Mouse (Mus musculus) limb, embryonic 10.5 days (tissue): Measurements from ENCODE around the gene Atp23. TPM values are rescaled to one million over a fixed set of nuclear protein-coding genes. Genes with fewer than 3 reads are reported as not detected.

ENCODE experiments used
- DNase-seq: peaks from one replicate; pipeline ENCODE4 v3.0.0-alpha.2; 2017; ENCODE audit warnings: low spot score
- H3K27ac ChIP-seq: fragments of 300-500 bp; sonication (generic); 2 replicates; pipeline ENCODE4 v1.5.1; 2016; ENCODE audit warnings: mild to moderate bottlenecking
- H3K27me3 ChIP-seq: fragments of 300-500 bp; sonication (generic); 2 replicates; pipeline ENCODE4 v1.6.1; 2016; ENCODE audit warnings: low read depth, mild to moderate bottlenecking; ENCODE audit not compliant: poor library complexity, severe bottlenecking
- H3K36me3 ChIP-seq: fragments of 300-500 bp; sonication (generic); 2 replicates; pipeline ENCODE4 v1.6.1; 2016; ENCODE audit warnings: mild to moderate bottlenecking, moderate library complexity
- H3K4me1 ChIP-seq: fragments of 300-500 bp; sonication (generic); 2 replicates; pipeline ENCODE4 v1.6.1; 2016
- H3K4me3 ChIP-seq: fragments of 300-500 bp; sonication (generic); 2 replicates; pipeline ENCODE4 v1.5.1; 2016; ENCODE audit warnings: mild to moderate bottlenecking, moderate library complexity
- H3K9me3 ChIP-seq: fragments of 300-500 bp; sonication (generic); replicated peaks from 2 replicates; pipeline ENCODE4 v1.6.1; 2016; ENCODE audit warnings: mild to moderate bottlenecking
- WGBS: fragments of 180-500 bp; shearing (Covaris S2); methylation state at CpG from one replicate; pipeline ENCODE4 v1.1.7; 2016; 5-methylcytosine and 5-hydroxymethylcytosine counted together
- polyA plus RNA-seq: library from polyadenylated mRNA; unstranded; fragments of >200 nt; fragmentation: Nextera tagmentation; extraction: Ambion mirVana; gene quantifications from 2 replicates; pipeline ENCODE4 v1.2.1, GENCODE M21; 2016

Atp23 gene
- polyA plus RNA-seq, 1 experiment from 2014 or later: 19.3 TPM

GRCm38 (mm10) chr10:126928819-126929206, 27.7 kb upstream of the Atp23 start:
- H3K4me1 ChIP-seq: peaks cover 52% of the 10 kb centered on the region
- DNase-seq: no peak
- H3K27me3 ChIP-seq: peaks cover 40% of the 10 kb centered on the region
- no peaks in the 10 kb centered on the region for H3K36me3 ChIP-seq
- H3K4me3 ChIP-seq: peak overlapping the region; percentile 70
- peak overlapping the region; percentile 90 for H3K27ac ChIP-seq
- H3K9me3 ChIP-seq: no peaks in the 10 kb centered on the region
- 34% methylated on average over 12 of the region's 12 CpGs for WGBS

- Histone ChIP-seq H3K9me3 (no peaks in the 10 kb centered on the region), H3K4me3 (peak overlapping the region; percentile 70), H3K27ac (peak overlapping the region; percentile 90), H3K27me3 (peaks cover 40% of the 10 kb centered on the region), H3K36me3 (no peaks in the 10 kb centered on the region), H3K4me1 (peaks cover 52% of the 10 kb centered on the region)
- DNase-seq: peak; percentile 84
- under 1% methylated on average over 39 of the region's 39 CpGs for WGBS
Observed at GRCm38 (mm10) chr10:126928011-126928818, 27.1 kb upstream of the Atp23 start.

- peaks cover 40% of the 10 kb centered on the region for H3K27me3 ChIP-seq
- 16% methylated on average over 11 of the region's 11 CpGs for WGBS
- peaks cover 52% of the 10 kb centered on the region for H3K4me1 ChIP-seq
Observed at GRCm38 (mm10) chr10:126927101-126927961, 26.2 kb upstream of the Atp23 start.

GRCm38 (mm10) chr10:126925391-126925790, 24.2 kb upstream of the Atp23 start:
- H3K36me3 ChIP-seq: no peaks in the 10 kb centered on the region
- DNase-seq: no peak
- H3K4me1 ChIP-seq: peaks cover 39% of the 10 kb centered on the region
- H3K9me3 ChIP-seq: no peaks in the 10 kb centered on the region
- H3K4me3 ChIP-seq: no peak overlapping the region
- peaks cover 40% of the 10 kb centered on the region for H3K27me3 ChIP-seq
- no peak overlapping the region for H3K27ac ChIP-seq

More at GRCm38 (mm10) chr10:126927101-126927961, 26.2 kb upstream of the Atp23 start:
- peak overlapping the region; percentile 90 for H3K27ac ChIP-seq
- no peaks in the 10 kb centered on the region for H3K9me3 ChIP-seq
- peak overlapping the region; percentile 70 for H3K4me3 ChIP-seq
- DNase-seq: no peak
- H3K36me3 ChIP-seq: no peaks in the 10 kb centered on the region

- 64% methylated on average over 3 of the region's 3 CpGs for WGBS
- Histone ChIP-seq H3K4me3 (no peak overlapping the region), H3K36me3 (no peaks in the 10 kb centered on the region), H3K4me1 (peaks cover 25% of the 10 kb centered on the region), H3K27ac (no peak overlapping the region), H3K27me3 (peaks cover 29% of the 10 kb centered on the region), H3K9me3 (no peaks in the 10 kb centered on the region; the same call in 1 of the 2 replicates)
- no peak for DNase-seq
Observed at GRCm38 (mm10) chr10:126924087-126924486, 22.9 kb upstream of the Atp23 start.

- no peaks in the 10 kb centered on the region for H3K36me3 ChIP-seq
- H3K27me3 ChIP-seq: no peaks in the 10 kb centered on the region
- DNase-seq: no peak
- H3K4me1 ChIP-seq: no peaks in the 10 kb centered on the region
- 93% methylated on average over 3 of the region's 3 CpGs for WGBS
- no peak overlapping the region for H3K4me3 ChIP-seq
- no peaks in the 10 kb centered on the region; the same call in 1 of the 2 replicates for H3K9me3 ChIP-seq
- H3K27ac ChIP-seq: no peak overlapping the region
Observed at GRCm38 (mm10) chr10:126920220-126920619, 19.1 kb upstream of the Atp23 start.

- DNase-seq: peak; percentile 98
- no peak overlapping the region for H3K4me3 ChIP-seq
- no peaks in the 10 kb centered on the region for H3K36me3 ChIP-seq
- H3K4me1 ChIP-seq: no peaks in the 10 kb centered on the region
- no peaks in the 10 kb centered on the region for H3K27me3 ChIP-seq
- WGBS: 9% methylated on average over 9 of the region's 9 CpGs
- no peaks in the 10 kb centered on the region; the same call in 1 of the 2 replicates for H3K9me3 ChIP-seq
- no peak overlapping the region for H3K27ac ChIP-seq
Observed at GRCm38 (mm10) chr10:126919067-126919466, 17.9 kb upstream of the Atp23 start.

GRCm38 (mm10) chr10:126914288-126914687, 13.1 kb upstream of the Atp23 start:
- Histone ChIP-seq H3K9me3 (no peaks in the 10 kb centered on the region), H3K4me1 (no peaks in the 10 kb centered on the region), H3K27ac (no peak overlapping the region), H3K36me3 (no peaks in the 10 kb centered on the region), H3K4me3 (no peak overlapping the region), H3K27me3 (no peaks in the 10 kb centered on the region)
- no peak for DNase-seq
- WGBS: 94% methylated on average over 5 of the region's 5 CpGs

- H3K4me3 ChIP-seq: no peak overlapping the region
- no peaks in the 10 kb centered on the region for H3K36me3 ChIP-seq
- WGBS: 91% methylated on average over 1 of the region's 1 CpGs
- H3K27ac ChIP-seq: no peak overlapping the region
- H3K9me3 ChIP-seq: no peaks in the 10 kb centered on the region
- H3K27me3 ChIP-seq: no peaks in the 10 kb centered on the region
- no peak for DNase-seq
- H3K4me1 ChIP-seq: no peaks in the 10 kb centered on the region
Observed at GRCm38 (mm10) chr10:126911479-126911878, 10.3 kb upstream of the Atp23 start.

- H3K27me3 ChIP-seq: no peaks in the 10 kb centered on the region
- no peak for DNase-seq
- no peak overlapping the region for H3K27ac ChIP-seq
- H3K36me3 ChIP-seq: no peaks in the 10 kb centered on the region
- H3K4me3 ChIP-seq: no peak overlapping the region
- no peaks in the 10 kb centered on the region for H3K9me3 ChIP-seq
- 94% methylated on average over 5 of the region's 5 CpGs for WGBS
- H3K4me1 ChIP-seq: peaks cover 4% of the 10 kb centered on the region
Observed at GRCm38 (mm10) chr10:126906811-126907210, 5.7 kb upstream of the Atp23 start.

GRCm38 (mm10) chr10:126905650-126906075, 4.5 kb upstream of the Atp23 start:
- Histone ChIP-seq H3K4me1 (peaks cover 11% of the 10 kb centered on the region), H3K4me3 (peak overlapping the region; percentile 59), H3K27ac (peak overlapping the region; percentile 86), H3K36me3 (no peaks in the 10 kb centered on the region), H3K27me3 (no peaks in the 10 kb centered on the region), H3K9me3 (no peaks in the 10 kb centered on the region)
- DNase-seq: peak; percentile 96
- WGBS: 2% methylated on average over 30 of the region's 30 CpGs

GRCm38 (mm10) chr10:126905086-126905485, 3.9 kb upstream of the Atp23 start:
- H3K4me1 ChIP-seq: peaks cover 17% of the 10 kb centered on the region
- H3K27me3 ChIP-seq: no peaks in the 10 kb centered on the region
- 71% methylated on average over 8 of the region's 8 CpGs for WGBS
- peak overlapping the region; percentile 59 for H3K4me3 ChIP-seq
- H3K27ac ChIP-seq: peak overlapping the region; percentile 86
- no peaks in the 10 kb centered on the region for H3K9me3 ChIP-seq
- no peaks in the 10 kb centered on the region for H3K36me3 ChIP-seq
- DNase-seq: no peak

GRCm38 (mm10) chr10:126904221-126904620, 3.1 kb upstream of the Atp23 start:
- 38% methylated on average over 5 of the region's 5 CpGs for WGBS
- H3K4me3 ChIP-seq: no peak overlapping the region
- no peak overlapping the region for H3K27ac ChIP-seq
- no peaks in the 10 kb centered on the region for H3K9me3 ChIP-seq
- no peak for DNase-seq
- peaks cover 3% of the 10 kb centered on the region; the same call in 1 of the 2 replicates for H3K36me3 ChIP-seq
- peaks cover 21% of the 10 kb centered on the region for H3K4me1 ChIP-seq
- no peaks in the 10 kb centered on the region for H3K27me3 ChIP-seq
